Mouse (Mus musculus) limb, embryonic 10.5 days (tissue): ENCODE data around the gene Fzd5. TPM values are rescaled to one million over a fixed set of nuclear protein-coding genes. Genes with fewer than 3 reads are reported as not detected.

Experiments
- DNase-seq: peaks from one replicate; pipeline ENCODE4 v3.0.0-alpha.2; 2017; ENCODE audit warnings: low spot score
- H3K27ac ChIP-seq: fragments of 300-500 bp; sonication (generic); 2 replicates; pipeline ENCODE4 v1.5.1; 2016; ENCODE audit warnings: mild to moderate bottlenecking
- H3K27me3 ChIP-seq: fragments of 300-500 bp; sonication (generic); 2 replicates; pipeline ENCODE4 v1.6.1; 2016; ENCODE audit warnings: low read depth, mild to moderate bottlenecking; ENCODE audit not compliant: poor library complexity, severe bottlenecking
- H3K36me3 ChIP-seq: fragments of 300-500 bp; sonication (generic); 2 replicates; pipeline ENCODE4 v1.6.1; 2016; ENCODE audit warnings: mild to moderate bottlenecking, moderate library complexity
- H3K4me1 ChIP-seq: fragments of 300-500 bp; sonication (generic); 2 replicates; pipeline ENCODE4 v1.6.1; 2016
- H3K4me3 ChIP-seq: fragments of 300-500 bp; sonication (generic); 2 replicates; pipeline ENCODE4 v1.5.1; 2016; ENCODE audit warnings: mild to moderate bottlenecking, moderate library complexity
- H3K9me3 ChIP-seq: fragments of 300-500 bp; sonication (generic); replicated peaks from 2 replicates; pipeline ENCODE4 v1.6.1; 2016; ENCODE audit warnings: mild to moderate bottlenecking
- WGBS: fragments of 180-500 bp; shearing (Covaris S2); methylation state at CpG from one replicate; pipeline ENCODE4 v1.1.7; 2016; 5-methylcytosine and 5-hydroxymethylcytosine counted together
- polyA plus RNA-seq: library from polyadenylated mRNA; unstranded; fragments of >200 nt; fragmentation: Nextera tagmentation; extraction: Ambion mirVana; gene quantifications from 2 replicates; pipeline ENCODE4 v1.2.1, GENCODE M21; 2016

The Fzd5 gene
- polyA plus RNA-seq, 1 experiment from 2014 or later, result 0.29 TPM

DNA sequence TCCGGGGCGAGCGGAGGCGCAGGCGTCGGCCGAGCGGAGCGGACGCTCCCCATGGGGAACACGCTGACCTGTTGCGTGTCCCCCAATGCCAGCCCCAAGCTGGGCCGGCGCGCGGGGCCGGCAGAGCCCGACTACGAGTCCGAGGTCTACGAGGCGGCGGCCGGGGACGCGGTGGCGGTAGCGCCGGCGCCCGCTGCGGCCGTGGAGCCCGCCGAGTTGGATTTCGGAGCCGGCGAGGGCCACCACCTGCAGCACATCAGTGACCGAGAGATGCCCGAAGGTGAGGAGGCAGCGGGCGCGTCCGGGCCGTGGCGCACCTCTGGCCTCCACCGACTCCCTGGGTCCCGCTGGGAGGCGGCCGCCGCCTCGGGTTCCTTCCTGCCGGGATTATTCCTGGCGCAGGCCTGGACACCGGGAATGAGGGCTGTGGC, 46.4 kb downstream of the Fzd5 start:
- H3K9me3 ChIP-seq, result no peaks in the 10 kb centered on the region
- H3K36me3 ChIP-seq, result no peaks in the 10 kb centered on the region
- peaks cover 32% of the 10 kb centered on the region for H3K4me1 ChIP-seq
- H3K27ac ChIP-seq, result peak overlapping the region; percentile 86
- peak; percentile 72 for DNase-seq
- under 1% methylated on average over 51 of the region's 55 CpGs for WGBS
- no peaks in the 10 kb centered on the region for H3K27me3 ChIP-seq
- H3K4me3 ChIP-seq, result peak overlapping the region; percentile 80

DNA sequence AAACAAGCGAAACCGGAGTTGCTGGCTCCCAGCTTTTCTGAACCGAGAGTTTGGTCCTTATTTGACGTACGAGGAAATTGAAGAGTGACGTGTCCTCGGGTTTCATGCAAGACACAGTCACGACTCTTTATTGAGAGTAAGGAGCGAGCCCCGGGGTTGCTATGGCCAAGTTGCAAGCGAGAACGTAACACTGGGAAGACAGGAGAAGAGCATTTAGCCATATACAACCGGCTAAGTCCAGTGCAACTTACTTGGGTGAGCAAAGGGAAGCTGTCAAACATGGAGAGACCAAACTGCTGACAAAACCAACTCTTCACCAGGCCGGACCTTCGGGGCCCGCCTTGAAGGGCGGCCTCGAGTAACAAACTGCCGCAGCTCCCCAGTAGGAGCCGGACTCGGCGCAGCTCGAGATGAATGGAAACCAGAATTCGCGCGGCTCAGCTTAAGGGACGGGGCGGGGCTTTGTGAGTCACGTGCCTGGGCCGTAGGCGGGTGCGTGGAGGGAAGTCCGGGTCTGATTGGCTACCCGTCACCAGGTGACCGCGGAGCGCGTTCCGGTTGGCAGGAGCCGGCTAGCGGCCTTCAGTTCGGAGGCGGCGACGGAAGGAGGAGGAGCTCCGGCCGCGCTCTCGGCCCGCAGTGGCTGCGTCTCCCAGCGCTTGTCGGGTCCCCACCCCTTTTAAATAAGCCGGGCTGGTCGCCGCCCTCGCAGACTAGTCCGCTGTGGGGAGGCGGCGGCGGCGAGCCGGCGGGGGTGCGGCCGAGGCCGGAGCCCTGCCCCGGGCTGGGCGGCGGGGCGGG, 47.1 kb downstream of the Fzd5 start, which contains the start of gene Ccnyl1:
Ccnyl1 (plus strand) TSS at position 243 of the 801 bp plus-strand sequence.
- DNase-seq, result peak; percentile 99
- H3K9me3 ChIP-seq, result no peaks in the 10 kb centered on the region
- peak within 1 kb of the TSS; percentile 86 for H3K27ac ChIP-seq
- H3K36me3 ChIP-seq, result 0 out of 2 replicates have a peak, but pooled peaks cover 4% of the 10 kb centered on the region
- WGBS, result under 1% methylated on average over 71 of the region's 71 CpGs
- peak within 1 kb of the TSS; percentile 80 for H3K4me3 ChIP-seq
- no peaks in the 10 kb centered on the region for H3K27me3 ChIP-seq
- H3K4me1 ChIP-seq, result peaks cover 32% of the 10 kb centered on the region

- 37% methylated on average over 9 of the region's 9 CpGs for WGBS
- Histone ChIP-seq H3K36me3 (0 out of 2 replicates have a peak, but pooled peaks cover 6% of the 10 kb centered on the region), H3K4me3 (peak overlapping the region; percentile 80), H3K27me3 (no peaks in the 10 kb centered on the region), H3K27ac (peak overlapping the region; percentile 86), H3K9me3 (no peaks in the 10 kb centered on the region), H3K4me1 (peaks cover 32% of the 10 kb centered on the region)
- no peak for DNase-seq
Measured at GRCm38 (mm10) chr1:64689561-64690212, 47.9 kb downstream of the Fzd5 start.

GRCm38 (mm10) chr1:64688046-64688445, 49.5 kb downstream of the Fzd5 start:
- WGBS, result 80% methylated on average over 4 of the region's 4 CpGs
- peaks cover 14% of the 10 kb centered on the region for H3K36me3 ChIP-seq
- no peaks in the 10 kb centered on the region for H3K9me3 ChIP-seq
- H3K27me3 ChIP-seq, result no peaks in the 10 kb centered on the region
- no peak overlapping the region for H3K27ac ChIP-seq
- no peak for DNase-seq
- H3K4me3 ChIP-seq, result no peak overlapping the region
- H3K4me1 ChIP-seq, result peaks cover 31% of the 10 kb centered on the region

- Histone ChIP-seq H3K27ac (no peak overlapping the region), H3K36me3 (peaks cover 22% of the 10 kb centered on the region), H3K27me3 (no peaks in the 10 kb centered on the region), H3K4me3 (no peak overlapping the region), H3K4me1 (peaks cover 9% of the 10 kb centered on the region), H3K9me3 (no peaks in the 10 kb centered on the region)
- DNase-seq, result no peak
- WGBS, result 94% methylated on average over 2 of the region's 2 CpGs
Measured at GRCm38 (mm10) chr1:64684440-64684839, 53.1 kb downstream of the Fzd5 start.

DNA sequence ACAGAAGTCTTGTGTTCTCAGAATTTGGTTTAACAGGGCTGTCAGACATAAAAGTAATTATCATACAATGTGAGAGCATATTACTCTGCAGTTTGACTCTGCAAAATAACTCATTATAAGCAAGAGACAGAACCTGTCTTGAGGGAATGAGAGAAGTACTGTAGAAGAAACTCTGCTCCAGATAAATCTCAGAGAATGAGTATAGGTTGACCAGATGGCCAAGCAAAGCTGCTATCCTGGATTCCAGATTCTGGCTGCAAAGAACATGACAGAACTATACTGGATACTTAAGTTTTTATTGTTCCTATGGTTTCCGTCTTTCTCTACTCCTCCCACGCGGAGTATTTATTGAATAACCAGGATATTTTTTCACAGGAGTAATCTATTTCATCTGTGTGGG, 54.5 kb downstream of the Fzd5 start:
- WGBS, result 92% methylated on average over 3 of the region's 3 CpGs

GRCm38 (mm10) chr1:64681499-64681898, 56.1 kb downstream of the Fzd5 start:
- 95% methylated on average over 3 of the region's 3 CpGs for WGBS
- H3K27me3 ChIP-seq, result no peaks in the 10 kb centered on the region
- H3K27ac ChIP-seq, result no peak overlapping the region
- H3K4me3 ChIP-seq, result no peak overlapping the region
- no peak for DNase-seq
- no peaks in the 10 kb centered on the region for H3K9me3 ChIP-seq
- peaks cover 22% of the 10 kb centered on the region for H3K36me3 ChIP-seq
- H3K4me1 ChIP-seq, result peaks cover 11% of the 10 kb centered on the region

More for the DNA sequence above, 54.5 kb downstream of the Fzd5 start:
- H3K36me3 ChIP-seq, result peaks cover 22% of the 10 kb centered on the region
- no peaks in the 10 kb centered on the region for H3K27me3 ChIP-seq
- H3K4me1 ChIP-seq, result peaks cover 2% of the 10 kb centered on the region
- H3K4me3 ChIP-seq, result no peak overlapping the region
- no peak for DNase-seq
- no peak overlapping the region for H3K27ac ChIP-seq
- H3K9me3 ChIP-seq, result no peaks in the 10 kb centered on the region

Other genes starting within 250 kb of the Fzd5 start
- gene Creb1, start 205.1 kb downstream of the Fzd5 start, polyA plus RNA-seq, result 41.8 and 48.6 TPM in 2 replicates
- 17.7 and 21.6 TPM in 2 replicates for gene Mettl21a, start 120.5 kb downstream of the Fzd5 start, polyA plus RNA-seq
- 6.4 TPM in 2 replicates for gene Ccnyl1, start 47.3 kb downstream of the Fzd5 start, polyA plus RNA-seq
- gene Plekhm3, start 219.1 kb upstream of the Fzd5 start, polyA plus RNA-seq, result 8.0 and 10.4 TPM in 2 replicates